Mouse (Mus musculus) heart, postnatal 0 days (tissue): Measurements from ENCODE around the gene Mad1l1. TPM values are rescaled to one million over a fixed set of nuclear protein-coding genes. Genes with fewer than 3 reads are reported as not detected.

ENCODE experiments used
- ATAC-seq: fragments of 200-750 bp; cut with Nextera tagmentation; 2 replicates; pipeline ENCODE4 v1.8.0; 2017; ENCODE audit warnings: low read depth, moderate number of reproducible peaks, moderate library complexity; ENCODE audit not compliant: insufficient read depth
- DNase-seq: peaks from one replicate; pipeline ENCODE4 v3.0.0-alpha.2; 2016; ENCODE audit warnings: low spot score
- H3K27ac ChIP-seq: fragments of 300-500 bp; sonication (generic); 2 replicates; pipeline ENCODE4 v1.5.1; 2014; ENCODE audit warnings: low read depth, mild to moderate bottlenecking
- H3K27me3 ChIP-seq: fragments of 300-500 bp; sonication (generic); 2 replicates; pipeline ENCODE4 v1.6.1; 2014; ENCODE audit warnings: low read length, mixed read lengths; ENCODE audit not compliant: control insufficient read depth, insufficient read depth
- H3K36me3 ChIP-seq: fragments of 300-500 bp; sonication (generic); replicated peaks from 2 replicates; pipeline ENCODE4 v1.6.1; 2014; ENCODE audit warnings: low read length, mixed read lengths; ENCODE audit not compliant: control insufficient read depth, insufficient read depth
- H3K4me1 ChIP-seq: fragments of 300-500 bp; sonication (generic); 2 replicates; pipeline ENCODE4 v1.6.1; 2014; ENCODE audit warnings: antibody characterized with exemption; ENCODE audit not compliant: control insufficient read depth, insufficient read depth
- H3K4me2 ChIP-seq: fragments of 300-500 bp; sonication (generic); 2 replicates; pipeline ENCODE4 v1.6.1; 2014; ENCODE audit warnings: low read depth, mild to moderate bottlenecking, low read length, moderate library complexity
- H3K4me3 ChIP-seq: fragments of 300-500 bp; sonication (generic); 2 replicates; pipeline ENCODE4 v1.5.1; 2014; ENCODE audit warnings: low read depth, low read length
- H3K9ac ChIP-seq: fragments of 300-500 bp; sonication (generic); replicated peaks from 2 replicates; pipeline ENCODE4 v1.6.1; 2014; ENCODE audit warnings: low read depth, low read length, mixed read lengths
- H3K9me3 ChIP-seq: fragments of 300-500 bp; sonication (generic); replicated peaks from 2 replicates; pipeline ENCODE4 v1.6.1; 2016; ENCODE audit warnings: low read length; ENCODE audit not compliant: control insufficient read depth
- CTCF ChIP-seq: IDR thresholded peaks from 2 replicates; pipeline ENCODE4 v1.5.1; 2016; ENCODE audit warnings: antibody characterized with exemption, control low read depth, low read depth
- EP300 ChIP-seq: IDR thresholded peaks from 2 replicates; pipeline ENCODE4 v1.6.1; 2016; ENCODE audit warnings: antibody characterized with exemption, low read depth
- WGBS: fragments of 180-500 bp; shearing (Covaris S2); extraction: QIAGEN DNeasy Blood & Tissue Kit; methylation state at CpG from one replicate; pipeline ENCODE4 v1.1.7; 2014; 5-methylcytosine and 5-hydroxymethylcytosine counted together
- polyA plus RNA-seq: library from polyadenylated mRNA; unstranded; fragments of >200 nt; fragmentation: Nextera tagmentation; extraction: Ambion mirVana; gene quantifications from 2 replicates; pipeline ENCODE4 v1.2.1, GENCODE M21; 2015
- total RNA-seq: library from RNA; depleted of rRNA; stranded (reverse); fragments of >200 nt; gene quantifications from 2 replicates; pipeline ENCODE4 v1.2.3, GENCODE M21; 2014; ENCODE audit warnings: low replicate concordance

Mad1l1 gene
- total and polyA plus RNA-seq, 2 experiments from 2014 or later: 15.1 to 20.6 TPM

GRCm38 (mm10) chr5:140206726-140207703 lies 114.3 kb downstream of the Mad1l1 start:
- no peak for TF ChIP-seq EP300
- TF ChIP-seq CTCF: no peak
- H3K27me3 ChIP-seq: peaks cover 7% of the 10 kb centered on the region; the same call in 1 of the 2 replicates
- peak overlapping the region; percentile 3; the same call in 1 of the 2 replicates for H3K27ac ChIP-seq
- H3K4me3 ChIP-seq: no peak overlapping the region
- DNase-seq (peak; percentile 61), ATAC-seq (peak; percentile 37; the same call in 1 of the 2 replicates)
- H3K4me2 ChIP-seq: no peak overlapping the region
- H3K9ac ChIP-seq: no peak overlapping the region
- H3K36me3 ChIP-seq: no peaks in the 10 kb centered on the region
- no peaks in the 10 kb centered on the region for H3K9me3 ChIP-seq
- 77% methylated on average over 19 of the region's 19 CpGs for WGBS
- peaks cover 17% of the 10 kb centered on the region for H3K4me1 ChIP-seq

- no peak for ATAC-seq
- TF ChIP-seq EP300 (no peak), CTCF (no peak)
- 87% methylated on average over 2 of the region's 2 CpGs for WGBS
These were observed 115.4 kb downstream of the Mad1l1 start for GRCm38 (mm10) chr5:140205991-140206390.

GRCm38 (mm10) chr5:140204465-140204864 lies 116.9 kb downstream of the Mad1l1 start:
- Histone ChIP-seq H3K4me2 (no peak overlapping the region), H3K4me1 (peaks cover 17% of the 10 kb centered on the region), H3K27ac (no peak overlapping the region), H3K27me3 (no peaks in the 10 kb centered on the region), H3K4me3 (no peak overlapping the region), H3K9me3 (no peaks in the 10 kb centered on the region), H3K36me3 (no peaks in the 10 kb centered on the region), H3K9ac (no peak overlapping the region)
- TF ChIP-seq EP300 (no peak), CTCF (no peak)
- DNase-seq: no peak
- 67% methylated on average over 3 of the region's 3 CpGs for WGBS
- no peak for ATAC-seq

More at GRCm38 (mm10) chr5:140205991-140206390, 115.4 kb downstream of the Mad1l1 start:
- Histone ChIP-seq H3K4me2 (no peak overlapping the region), H3K9me3 (no peaks in the 10 kb centered on the region), H3K36me3 (no peaks in the 10 kb centered on the region), H3K4me1 (peaks cover 17% of the 10 kb centered on the region), H3K9ac (no peak overlapping the region), H3K4me3 (no peak overlapping the region), H3K27me3 (peaks cover 4% of the 10 kb centered on the region; the same call in 1 of the 2 replicates), H3K27ac (no peak overlapping the region)
- DNase-seq: no peak

- Histone ChIP-seq H3K27ac (no peak overlapping the region), H3K4me3 (no peak overlapping the region), H3K4me1 (peaks cover 15% of the 10 kb centered on the region), H3K9me3 (no peaks in the 10 kb centered on the region), H3K4me2 (no peak overlapping the region), H3K9ac (no peak overlapping the region), H3K27me3 (no peaks in the 10 kb centered on the region), H3K36me3 (no peaks in the 10 kb centered on the region)
- TF ChIP-seq EP300: no peak
- 0 out of 2 replicates have a peak, but pooled peaks have one; percentile 1 for TF ChIP-seq CTCF
- ATAC-seq: no peak
- 81% methylated on average over 5 of the region's 5 CpGs for WGBS
- DNase-seq: no peak
These were observed 117.3 kb downstream of the Mad1l1 start for GRCm38 (mm10) chr5:140204037-140204436.

- H3K4me3 ChIP-seq: no peak overlapping the region
- H3K4me2 ChIP-seq: no peak overlapping the region
- TF ChIP-seq CTCF (no peak), EP300 (no peak)
- 84% methylated on average over 2 of the region's 2 CpGs for WGBS
- no peaks in the 10 kb centered on the region for H3K27me3 ChIP-seq
- DNase-seq: no peak
- H3K4me1 ChIP-seq: 0 out of 2 replicates have a peak, but pooled peaks cover 3% of the 10 kb centered on the region
- H3K9me3 ChIP-seq: no peaks in the 10 kb centered on the region
- H3K27ac ChIP-seq: no peak overlapping the region
- ATAC-seq: no peak
- H3K36me3 ChIP-seq: no peaks in the 10 kb centered on the region
- no peak overlapping the region for H3K9ac ChIP-seq
These were observed 118.9 kb downstream of the Mad1l1 start for GRCm38 (mm10) chr5:140202451-140202850.
